ENCODE assay signal across 21 mouse cellular contexts in genomic region chr8:115058193-115058835, GRCm38 (mm10).
DNase-seq lines count a peak whose midpoint lies in the region; ATAC-seq lines count a peak whose summit lies in the region.
"Had no signal": no experiment of that assay in that cellular context is flagged by ENCODE, and none has a peak within 500 bp of the region (broad histone marks: within the 10 kb centered on the region; RNA-seq: fewer than 3 reads in every experiment).

No protein-coding gene starts in this region.

- no peak overlapping the region for H3K9ac ChIP-seq in kidney, embryonic 15.5 days
- no peak overlapping the region for H3K9ac ChIP-seq in embryonic facial prominence, embryonic 12.5 days
- no peak overlapping the region for H3K9ac ChIP-seq in liver, embryonic 15.5 days
- H3K9ac ChIP-seq: forebrain, embryonic 15.5 days; hindbrain, embryonic 14.5 days; neural tube, embryonic 12.5 days had no signal

- 0 out of 2 replicates have a peak, but pooled peaks have one; percentile 36 for ATAC-seq in kidney, embryonic 15.5 days (replicated peaks; ENCODE audit: low FRiP score)
- ATAC-seq in embryonic facial prominence, embryonic 12.5 days (ENCODE audit: insufficient number of reproducible peaks, insufficient read depth, low FRiP score, low TSS enrichment): no peak
- peak; percentile 85 for ATAC-seq in liver, embryonic 15.5 days (ENCODE audit: insufficient read depth)
- ATAC-seq: CD4-positive, CD25-positive, alpha-beta regulatory T cell, adult 4 months; forebrain, embryonic 15.5 days had no signal

- DNase-seq in adrenal gland, adult 2 months: peak; percentile 32
- no peak for DNase-seq in adrenal gland, postnatal 25 days
- DNase-seq in kidney, adult 8-10 months: no peak
- no peak for DNase-seq in right cerebral cortex, postnatal 4 days
- DNase-seq in gastrocnemius, postnatal 36 days: no peak
- DNase-seq: cerebellum, adult 9-11 months; kidney, adult 18-20 months; kidney, postnatal 4 days; lung, adult 18-20 months; lung, postnatal 4 days; right cerebral cortex, postnatal 14 days; thymus, postnatal 14 days had no signal

- no peaks in the 10 kb centered on the region for H3K36me3 ChIP-seq in kidney, embryonic 15.5 days
- H3K36me3 ChIP-seq in embryonic facial prominence, embryonic 12.5 days: no peaks in the 10 kb centered on the region
- H3K36me3 ChIP-seq in liver, embryonic 15.5 days (replicated peaks): no peaks in the 10 kb centered on the region
- H3K36me3 ChIP-seq: forebrain, embryonic 15.5 days; G1E; neural tube, embryonic 12.5 days had no signal

- no peak overlapping the region for H3K4me2 ChIP-seq in kidney, embryonic 15.5 days
- no peak overlapping the region for H3K4me2 ChIP-seq in embryonic facial prominence, embryonic 12.5 days (replicated peaks)
- H3K4me2 ChIP-seq in liver, embryonic 15.5 days: no peak overlapping the region
- H3K4me2 ChIP-seq: forebrain, embryonic 15.5 days; hindbrain, embryonic 14.5 days; neural tube, embryonic 12.5 days had no signal

- no peak overlapping the region for H3K27ac ChIP-seq in kidney, embryonic 15.5 days
- H3K27ac ChIP-seq in embryonic facial prominence, embryonic 12.5 days: peak overlapping the region; percentile 60
- H3K27ac ChIP-seq in liver, embryonic 15.5 days (replicated peaks): no peak overlapping the region
- H3K27ac ChIP-seq: forebrain, embryonic 15.5 days; hindbrain, embryonic 14.5 days; neural tube, embryonic 12.5 days had no signal

- H3K9me3 ChIP-seq in kidney, embryonic 15.5 days (replicated peaks): no peaks in the 10 kb centered on the region
- no peaks in the 10 kb centered on the region for H3K9me3 ChIP-seq in embryonic facial prominence, embryonic 12.5 days
- H3K9me3 ChIP-seq in liver, embryonic 15.5 days (replicated peaks): no peaks in the 10 kb centered on the region
- H3K9me3 ChIP-seq: forebrain, embryonic 15.5 days; neural tube, embryonic 12.5 days had no signal

- H3K4me1 ChIP-seq in kidney, embryonic 15.5 days: 0 out of 2 replicates have a peak, but pooled peaks cover 3% of the 10 kb centered on the region
- H3K4me1 ChIP-seq in embryonic facial prominence, embryonic 12.5 days: no peaks in the 10 kb centered on the region
- H3K4me1 ChIP-seq in liver, embryonic 15.5 days (replicated peaks): no peaks in the 10 kb centered on the region
- H3K4me1 ChIP-seq: forebrain, embryonic 15.5 days; neural tube, embryonic 12.5 days had no signal

- H3K4me3 ChIP-seq in kidney, embryonic 15.5 days (replicated peaks): no peak overlapping the region
- no peak overlapping the region for H3K4me3 ChIP-seq in embryonic facial prominence, embryonic 12.5 days
- no peak overlapping the region for H3K4me3 ChIP-seq in liver, embryonic 15.5 days (replicated peaks)
- H3K4me3 ChIP-seq: erythroblast, embryonic 14.5 days; forebrain, embryonic 15.5 days; neural tube, embryonic 12.5 days had no signal

- H3K27me3 ChIP-seq in kidney, embryonic 15.5 days: no peaks in the 10 kb centered on the region; the same call in 1 of the 2 replicates
- no peaks in the 10 kb centered on the region for H3K27me3 ChIP-seq in embryonic facial prominence, embryonic 12.5 days
- no peaks in the 10 kb centered on the region for H3K27me3 ChIP-seq in liver, embryonic 15.5 days
- H3K27me3 ChIP-seq: forebrain, embryonic 15.5 days; neural tube, embryonic 12.5 days had no signal

- 76% methylated on average over 12 of the region's 12 CpGs for WGBS in kidney, embryonic 15.5 days
- 85% methylated on average over 12 of the region's 12 CpGs for WGBS in embryonic facial prominence, embryonic 12.5 days
- WGBS in liver, embryonic 15.5 days (ENCODE audit: insufficient replicate concordance): 58% methylated on average over 12 of the region's 12 CpGs

- intact Hi-C loops in gastrocnemius, postnatal 36 days (cut with DNase I): no loop called here
